ENCODE assay signal across 13 mouse cellular contexts in the genomic region with DNA sequence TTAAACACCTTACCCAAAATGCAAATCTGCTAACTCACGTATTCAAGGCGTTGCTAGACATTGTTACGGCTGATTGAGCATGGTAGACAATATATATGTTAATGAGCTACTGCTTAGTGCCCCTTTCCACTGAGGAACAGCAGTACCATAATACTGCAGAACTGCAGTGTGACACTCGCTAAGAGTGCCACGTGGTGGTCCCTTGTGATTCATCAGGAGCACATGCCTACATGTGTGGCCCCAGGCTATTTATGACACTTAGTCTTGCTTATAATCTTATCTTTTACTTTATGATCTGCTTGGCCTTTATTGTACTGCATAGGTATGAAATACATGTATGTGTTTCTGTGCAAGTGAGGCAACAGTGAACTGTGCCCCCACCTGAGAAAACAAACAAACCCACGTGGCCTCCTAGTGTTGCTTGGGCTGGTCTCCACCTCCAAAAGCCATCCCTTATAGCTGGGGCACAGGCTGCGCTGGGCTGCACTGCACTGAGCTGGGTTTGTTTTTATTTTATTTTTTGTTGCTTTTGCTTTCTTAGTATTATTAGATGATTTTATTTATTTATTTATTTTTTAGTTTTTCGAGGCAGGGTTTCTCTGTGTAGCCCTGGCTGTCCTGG. TPM values are rescaled to one million over a fixed set of nuclear protein-coding genes. Genes with fewer than 3 reads are reported as not detected.
A peak's percentile ranks its signal among the peaks of the same experiment; 100 is the strongest.
DNase-seq lines count a peak whose midpoint lies in the region; ATAC-seq and TF ChIP-seq lines count a peak whose summit lies in the region.
"Had no signal": no experiment of that assay in that cellular context is flagged by ENCODE, and none has a peak within 500 bp of the region (broad histone marks: within the 10 kb centered on the region; RNA-seq: fewer than 3 reads in every experiment).

No protein-coding gene starts in this region.

- H3K4me2 ChIP-seq in hindbrain, embryonic 13.5 days = no peak overlapping the region
- no peak overlapping the region for H3K4me2 ChIP-seq in neural tube, embryonic 12.5 days (replicated peaks)
- H3K4me2 ChIP-seq in neural tube, embryonic 15.5 days = no peak overlapping the region
- H3K4me2 ChIP-seq: limb, embryonic 12.5 days had no signal

- WGBS in hindbrain, embryonic 13.5 days = 49% methylated on average over 8 of the region's 8 CpGs
- 63% methylated on average over 8 of the region's 8 CpGs for WGBS in hindbrain, embryonic 10.5 days
- 52% methylated on average over 8 of the region's 8 CpGs for WGBS in neural tube, embryonic 12.5 days
- 42% methylated on average over 8 of the region's 8 CpGs for WGBS in neural tube, embryonic 15.5 days

- no peak overlapping the region for H3K9ac ChIP-seq in hindbrain, embryonic 13.5 days
- H3K9ac ChIP-seq in neural tube, embryonic 12.5 days = no peak overlapping the region
- no peak overlapping the region for H3K9ac ChIP-seq in neural tube, embryonic 15.5 days (replicated peaks)
- H3K9ac ChIP-seq: limb, embryonic 12.5 days had no signal

- no peak overlapping the region; the same call in 1 of the 2 replicates for H3K4me3 ChIP-seq in gastrocnemius, adult 2 months
- H3K4me3 ChIP-seq in hindbrain, embryonic 13.5 days = no peak overlapping the region
- no peak overlapping the region for H3K4me3 ChIP-seq in hindbrain, embryonic 10.5 days
- H3K4me3 ChIP-seq in neural tube, embryonic 12.5 days = no peak overlapping the region
- no peak overlapping the region for H3K4me3 ChIP-seq in neural tube, embryonic 15.5 days (replicated peaks)
- H3K4me3 ChIP-seq: limb, embryonic 12.5 days; megakaryocyte, embryonic 14.5 days had no signal

- H3K4me1 ChIP-seq in hindbrain, embryonic 13.5 days (replicated peaks) = peaks cover 11% of the 10 kb centered on the region
- peaks cover 9% of the 10 kb centered on the region for H3K4me1 ChIP-seq in hindbrain, embryonic 10.5 days (replicated peaks)
- H3K4me1 ChIP-seq in neural tube, embryonic 12.5 days = 0 out of 2 replicates have a peak, but pooled peaks cover 10% of the 10 kb centered on the region
- no peaks in the 10 kb centered on the region; the same call in 1 of the 2 replicates for H3K4me1 ChIP-seq in neural tube, embryonic 15.5 days
- H3K4me1 ChIP-seq: limb, embryonic 12.5 days; megakaryocyte, embryonic 14.5 days had no signal

- peak overlapping the region; percentile 83 for H3K27ac ChIP-seq in gastrocnemius, adult 2 months
- H3K27ac ChIP-seq in hindbrain, embryonic 13.5 days = peak overlapping the region; percentile 61
- H3K27ac ChIP-seq in hindbrain, embryonic 10.5 days = no peak overlapping the region
- no peak overlapping the region for H3K27ac ChIP-seq in neural tube, embryonic 12.5 days
- H3K27ac ChIP-seq in neural tube, embryonic 15.5 days (replicated peaks) = no peak overlapping the region
- H3K27ac ChIP-seq: limb, embryonic 12.5 days had no signal

- peak; percentile 86 for ATAC-seq in hindbrain, embryonic 13.5 days (ENCODE audit: low FRiP score)
- peak; percentile 95 for ATAC-seq in neural tube, embryonic 12.5 days (ENCODE audit: low FRiP score, low read depth)
- ATAC-seq in neural tube, embryonic 15.5 days (ENCODE audit: low FRiP score) = no peak

- peaks cover 14% of the 10 kb centered on the region; the same call in 1 of the 2 replicates for H3K36me3 ChIP-seq in hindbrain, embryonic 13.5 days
- H3K36me3 ChIP-seq in hindbrain, embryonic 10.5 days = peaks cover 32% of the 10 kb centered on the region
- peaks cover 3% of the 10 kb centered on the region; the same call in 1 of the 2 replicates for H3K36me3 ChIP-seq in neural tube, embryonic 12.5 days
- H3K36me3 ChIP-seq in neural tube, embryonic 15.5 days = peaks cover 8% of the 10 kb centered on the region

- no peaks in the 10 kb centered on the region for H3K27me3 ChIP-seq in hindbrain, embryonic 13.5 days
- H3K27me3 ChIP-seq in hindbrain, embryonic 10.5 days (ENCODE audit: insufficient read depth, poor library complexity, severe bottlenecking) = no peaks in the 10 kb centered on the region
- H3K27me3 ChIP-seq in neural tube, embryonic 12.5 days (replicated peaks) = no peaks in the 10 kb centered on the region
- H3K27me3 ChIP-seq in neural tube, embryonic 15.5 days (replicated peaks) = no peaks in the 10 kb centered on the region
- H3K27me3 ChIP-seq: limb, embryonic 12.5 days had no signal

- intact Hi-C loops in gastrocnemius, adult 2 months (cut with DNase I) = no loop called here

- no peak for DNase-seq in gastrocnemius, adult 2 months
- no peak for DNase-seq in gastrocnemius, adult 18-20 months (ENCODE audit: low spot score)
- no peak for DNase-seq in hindbrain, embryonic 10.5 days (ENCODE audit: low spot score)
- DNase-seq in adrenal gland, postnatal 25 days = no peak
- DNase-seq: adrenal gland, postnatal 14 days; cerebellum, postnatal 14 days; gastrocnemius, postnatal 10 days; kidney, adult 9 months had no signal

- no peak for TF ChIP-seq CTCF in gastrocnemius, adult 2 months (IDR thresholded peaks at IDR 0.05)

- H3K9me3 ChIP-seq in hindbrain, embryonic 13.5 days = no peaks in the 10 kb centered on the region
- no peaks in the 10 kb centered on the region for H3K9me3 ChIP-seq in hindbrain, embryonic 10.5 days
- H3K9me3 ChIP-seq in neural tube, embryonic 12.5 days = no peaks in the 10 kb centered on the region
- no peaks in the 10 kb centered on the region for H3K9me3 ChIP-seq in neural tube, embryonic 15.5 days (replicated peaks)
- H3K9me3 ChIP-seq: limb, embryonic 12.5 days had no signal

RNA-seq across cellular contexts. Expression of a gene that starts 17.5 kb away (rescaled TPM):
- 1 to 10 TPM; 3.1 to 3.3 TPM for total RNA-seq in gastrocnemius, adult 2 months (2021)
- total RNA-seq in gastrocnemius, adult 18-20 months (2021) = 1 to 10 TPM; 3.5 to 4.3 TPM
- polyA plus RNA-seq in hindbrain, embryonic 13.5 days (2015; fragmentation: Nextera tagmentation; extraction: Ambion mirVana) = 18.6 and 18.8 TPM in 2 replicates
- 24.1 and 25.0 TPM in 2 replicates for polyA plus RNA-seq in hindbrain, embryonic 10.5 days (2016; fragmentation: Nextera tagmentation; extraction: Ambion mirVana)
- polyA plus RNA-seq in neural tube, embryonic 12.5 days (2016; fragmentation: Nextera tagmentation; extraction: Ambion mirVana) = 20.0 and 21.9 TPM in 2 replicates
- 12.1 and 12.7 TPM in 2 replicates for polyA plus RNA-seq in neural tube, embryonic 15.5 days (2015; fragmentation: Nextera tagmentation; extraction: Ambion mirVana)
- 5.2 and 8.0 TPM in 2 replicates for total RNA-seq in adrenal gland, postnatal 25 days (2021)

RNA-seq across cellular contexts. Expression of a gene that starts 18.5 kb away (rescaled TPM):
- total RNA-seq in gastrocnemius, adult 2 months (2021) = 10 to 100 TPM; 53.7 to 70.8 TPM
- 10 to 100 TPM; 61.7 to 65.1 TPM for total RNA-seq in gastrocnemius, adult 18-20 months (2021)
- polyA plus RNA-seq in hindbrain, embryonic 13.5 days (2015; fragmentation: Nextera tagmentation; extraction: Ambion mirVana) = 27.1 and 30.8 TPM in 2 replicates
- polyA plus RNA-seq in hindbrain, embryonic 10.5 days (2016; fragmentation: Nextera tagmentation; extraction: Ambion mirVana) = 15.2 and 17.3 TPM in 2 replicates
- 33.4 and 34.9 TPM in 2 replicates for polyA plus RNA-seq in neural tube, embryonic 12.5 days (2016; fragmentation: Nextera tagmentation; extraction: Ambion mirVana)
- 26.8 and 29.9 TPM in 2 replicates for polyA plus RNA-seq in neural tube, embryonic 15.5 days (2015; fragmentation: Nextera tagmentation; extraction: Ambion mirVana)
- total RNA-seq in adrenal gland, postnatal 25 days (2021) = 28.1 and 34.0 TPM in 2 replicates

Comparison
In these comparisons a context has a peak if more than half of its experiments do, and no peak if none do; other contexts are left out.
1. H3K27ac ChIP-seq: peak in gastrocnemius, adult 2 months (single experiment) and hindbrain, embryonic 13.5 days (single experiment); none in hindbrain, embryonic 10.5 days (single experiment), neural tube, embryonic 12.5 days (single experiment) and neural tube, embryonic 15.5 days (single experiment).